Mouse (Mus musculus) kidney, postnatal 14 days (tissue): ENCODE measurements around the gene Cpne6.

Experiments used
- DNase-seq: peaks from one replicate; pipeline ENCODE4 v3.0.0; 2022; ENCODE audit warnings: mixed read lengths

Gene Cpne6

DNA sequence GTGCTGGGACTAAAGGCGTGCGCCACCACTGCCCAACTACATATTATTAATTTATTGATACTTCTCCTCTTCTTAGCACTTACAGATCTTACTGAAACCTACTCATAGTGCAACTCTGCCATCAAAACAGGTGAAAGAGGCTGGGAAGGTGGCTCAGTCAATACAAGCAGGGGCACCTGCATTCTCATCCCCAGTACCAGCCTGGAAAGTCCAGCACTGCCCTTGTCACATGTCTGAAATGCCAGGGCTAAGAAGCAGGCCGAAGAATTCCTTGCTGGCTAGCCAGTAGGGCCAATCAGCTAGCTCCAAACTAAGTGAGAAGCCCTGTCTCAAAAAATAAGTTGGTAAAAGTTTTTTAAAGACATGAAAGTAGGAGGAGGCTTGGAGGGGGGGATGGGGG lies 47.3 kb downstream of the Cpne6 start:
- DNase-seq: peak; percentile 42

DNA sequence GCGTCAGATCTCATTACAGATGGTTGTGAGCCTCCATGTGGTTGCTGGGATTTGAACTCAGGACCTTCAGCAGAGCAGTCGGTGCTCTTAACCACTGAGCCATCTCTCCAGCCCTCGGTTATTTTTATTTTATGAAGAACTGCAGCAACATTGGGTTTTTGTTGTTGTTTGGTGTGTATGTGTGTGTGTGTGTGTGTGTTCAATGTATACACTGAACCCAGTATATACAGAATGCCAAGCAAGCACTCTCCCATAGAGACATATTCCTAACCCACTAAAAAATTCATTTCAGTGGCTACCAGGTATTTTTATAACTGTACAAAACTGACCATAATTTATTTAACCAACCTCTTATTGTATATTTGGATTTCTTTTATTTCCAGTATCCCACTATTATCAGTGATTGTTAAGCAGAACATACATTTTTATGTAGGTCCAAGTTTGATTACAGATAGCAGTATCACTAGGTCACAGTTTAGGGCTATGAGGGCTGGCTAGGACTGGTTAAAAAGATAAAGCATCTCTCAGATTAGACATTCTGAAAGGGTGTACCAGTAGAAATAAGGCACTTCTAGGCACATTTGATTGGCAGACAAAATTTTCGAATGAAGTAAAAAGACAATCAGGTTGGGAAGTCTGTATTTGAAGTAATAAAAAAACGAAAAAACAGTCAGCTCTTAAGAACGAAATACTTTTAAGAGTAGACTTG lies 48.6 kb downstream of the Cpne6 start:
- no peak for DNase-seq

DNA sequence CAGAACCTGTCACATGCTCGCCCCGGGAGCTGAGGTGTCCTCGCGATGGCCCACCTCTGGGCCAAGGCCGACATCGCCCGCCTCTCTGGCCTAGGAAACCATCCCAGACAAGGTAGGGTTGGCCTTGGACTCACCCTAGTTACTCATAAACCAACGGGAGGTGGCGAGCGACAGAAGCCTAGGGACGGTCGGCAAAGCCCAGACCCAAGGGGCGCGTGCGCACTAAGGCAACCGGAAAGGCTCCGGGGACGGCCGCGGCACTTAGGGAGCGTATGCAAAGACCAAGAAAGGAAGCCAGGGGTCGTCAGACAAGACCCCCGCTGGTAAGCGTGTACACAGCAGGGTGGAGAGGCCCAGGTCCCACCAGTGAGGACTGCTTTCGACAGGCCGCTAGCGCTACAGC lies 49.6 kb downstream of the Cpne6 start, which contains the start of gene Dcaf11:
Dcaf11 (plus strand) TSS at position 208 of the 403 bp plus-strand sequence.
- peak; percentile 96 for DNase-seq

DNA sequence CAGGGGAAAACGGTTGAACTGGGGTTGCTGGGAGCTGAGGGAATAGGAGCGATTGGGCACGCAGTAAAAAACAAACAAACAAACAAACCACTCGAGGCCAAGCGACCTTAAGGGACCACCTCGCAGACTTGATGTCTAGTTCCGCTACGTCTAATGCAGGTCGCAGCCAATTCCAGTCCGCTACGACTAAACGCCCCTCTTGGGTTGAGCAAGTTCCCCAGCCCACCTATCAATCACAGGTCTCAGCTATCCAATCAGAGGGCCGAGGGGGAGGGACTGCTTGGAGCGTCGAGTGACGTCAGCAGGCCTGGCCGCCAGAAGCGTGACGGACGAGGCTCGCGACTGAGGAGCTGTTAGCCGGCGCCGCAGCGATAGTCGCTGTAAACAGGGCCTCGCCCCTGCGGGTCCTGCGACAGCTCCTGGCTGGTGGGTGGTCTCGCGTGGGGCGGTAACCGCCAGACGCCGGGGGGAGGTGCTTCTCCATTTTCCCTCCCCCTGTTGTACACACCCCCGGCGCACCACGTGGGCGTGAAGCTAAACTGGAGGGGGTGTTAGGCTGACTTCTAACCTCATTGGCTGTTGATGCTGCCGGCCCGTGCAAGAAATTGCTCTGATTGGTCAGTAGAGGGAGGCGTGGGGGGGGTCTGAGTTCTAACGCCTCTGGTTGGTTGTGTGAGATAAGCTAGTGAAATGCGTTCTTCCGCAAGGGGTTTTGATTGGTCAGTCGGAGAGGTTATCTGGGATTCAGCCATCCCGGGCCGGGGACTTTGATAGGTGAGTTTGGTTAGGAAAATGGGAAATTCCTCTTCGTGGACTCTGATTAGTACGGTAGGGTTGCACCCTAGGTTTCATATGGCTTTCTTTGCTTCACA lies 50.2 kb downstream of the Cpne6 start, which contains the start of gene A730061H03Rik:
A730061H03Rik (minus strand) TSS at position 205 of the 872 bp plus-strand sequence.
- peak; percentile 99 for DNase-seq

DNA sequence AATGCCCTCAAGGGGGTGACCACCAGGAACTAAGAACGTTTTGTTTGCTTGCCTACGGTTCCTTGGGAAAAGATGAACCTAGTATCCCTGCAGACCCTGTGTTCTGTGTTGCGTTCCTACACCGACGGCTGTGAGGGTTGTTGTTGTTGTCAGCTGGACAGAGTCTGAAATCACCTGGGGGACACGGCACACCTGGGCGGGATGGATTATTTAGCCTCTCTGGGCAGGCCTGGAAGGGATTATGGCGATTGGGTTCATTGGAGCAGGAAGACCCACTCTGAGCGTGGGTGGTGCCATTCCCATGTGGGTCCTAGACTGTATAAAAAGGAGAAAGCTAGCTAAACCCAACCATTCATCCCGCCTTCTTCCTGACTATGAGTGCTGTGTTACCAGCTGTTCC lies 51.6 kb downstream of the Cpne6 start:
- DNase-seq: peak; percentile 28

DNA sequence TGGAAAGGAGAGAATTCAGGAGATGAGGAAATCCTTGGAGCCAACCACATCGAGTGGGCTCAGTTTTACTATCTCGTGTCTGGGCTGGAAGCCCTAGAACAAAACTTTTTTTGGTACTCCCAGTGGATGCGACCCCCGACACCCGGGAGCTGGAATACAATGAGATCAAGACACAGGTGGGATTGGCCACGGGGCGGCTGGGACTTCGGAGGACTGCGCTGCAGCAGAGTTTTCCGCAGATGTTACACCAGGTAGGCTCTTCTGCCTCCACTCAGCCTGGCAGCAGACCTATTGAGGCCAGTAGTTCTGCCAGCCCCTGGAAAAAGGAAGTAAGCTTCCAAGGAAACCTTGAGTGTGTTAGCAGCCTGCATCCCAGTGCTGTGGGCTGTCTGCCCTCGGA lies 53.0 kb downstream of the Cpne6 start:
- DNase-seq: no peak

DNA sequence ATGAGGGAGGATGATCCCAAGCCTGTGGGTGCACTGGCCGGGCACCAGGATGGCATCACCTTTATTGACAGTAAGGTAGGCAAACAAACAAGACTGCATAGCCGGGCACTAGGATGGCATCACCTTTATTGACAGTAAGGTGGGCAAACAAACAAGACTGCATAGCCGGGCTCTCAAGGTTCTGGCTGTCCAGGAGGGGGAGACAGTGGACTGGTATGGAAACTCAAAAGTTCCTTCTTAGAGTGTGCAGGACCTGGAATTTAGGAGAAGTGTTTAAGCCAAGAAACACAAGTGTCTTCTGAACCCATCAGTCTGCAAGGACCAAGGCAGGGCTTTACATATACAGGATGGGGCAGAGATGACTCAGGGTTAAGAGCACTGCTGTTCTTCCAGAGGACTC lies 55.5 kb downstream of the Cpne6 start:
- no peak for DNase-seq
